Mouse (Mus musculus): ENCODE results near the gene Pign. TPM values are rescaled to one million over a fixed set of nuclear protein-coding genes. Genes with fewer than 3 reads are reported as not detected.

Pign gene
- polyA plus RNA-seq, 1 experiment, result 21.7 TPM

- Histone ChIP-seq H3K27me3 (ENCODE audit: control insufficient read depth, insufficient read depth, low read length) (no peaks in the 10 kb centered on the region), H3K4me3 (replicated peaks; ENCODE audit: insufficient read depth, low read depth, low read length) (no peak overlapping the region), H3K27ac (ENCODE audit: insufficient read depth, low read length) (no peak overlapping the region), H3K4me1 (ENCODE audit: control insufficient read depth, insufficient read depth, low read length) (no peaks in the 10 kb centered on the region)
- no peak for DNase-seq
- 84% methylated on average over 3 of the region's 3 CpGs for WGBS
- TF ChIP-seq POLR2A (IDR thresholded peaks at IDR 0.05; ENCODE audit: borderline replicate concordance, insufficient read depth, low read length) (no peak), CTCF (IDR thresholded peaks at IDR 0.05; ENCODE audit: borderline replicate concordance, insufficient read depth, low read depth, low read length) (no peak)
Measured at GRCm38 (mm10) chr1:105644093-105644492, 19.4 kb downstream of the Pign start.

GRCm38 (mm10) chr1:105630481-105630880 is 33.0 kb downstream of the Pign start:
- peak; percentile 14; the same call in 1 of the 2 replicates for TF ChIP-seq CTCF (IDR thresholded peaks at IDR 0.05; ENCODE audit: borderline replicate concordance, insufficient read depth, low read depth, low read length)
- no peak for TF ChIP-seq POLR2A (IDR thresholded peaks at IDR 0.05; ENCODE audit: borderline replicate concordance, insufficient read depth, low read length)
- 23% methylated on average over 3 of the region's 3 CpGs for whole genome bisulfite sequencing
- peak; percentile 20 to 62 for DNase-seq
- no peaks in the 10 kb centered on the region for H3K4me1 ChIP-seq (ENCODE audit: control insufficient read depth, insufficient read depth, low read length)
- no peak overlapping the region for H3K4me3 ChIP-seq (replicated peaks; ENCODE audit: insufficient read depth, low read depth, low read length)
- no peak overlapping the region for H3K27ac ChIP-seq (ENCODE audit: insufficient read depth, low read length)
- H3K27me3 ChIP-seq (ENCODE audit: control insufficient read depth, insufficient read depth, low read length), result no peaks in the 10 kb centered on the region

GRCm38 (mm10) chr1:105589673-105590072 is 73.8 kb downstream of the Pign start:
- 67% methylated on average over 2 of the region's 2 CpGs for WGBS
- no peak overlapping the region for H3K27ac ChIP-seq (ENCODE audit: insufficient read depth, low read length)
- H3K27me3 ChIP-seq (ENCODE audit: control insufficient read depth, insufficient read depth, low read length), result no peaks in the 10 kb centered on the region
- no peaks in the 10 kb centered on the region for H3K4me1 ChIP-seq (ENCODE audit: control insufficient read depth, insufficient read depth, low read length)
- no peak overlapping the region for H3K4me3 ChIP-seq (replicated peaks; ENCODE audit: insufficient read depth, low read depth, low read length)
- no peak for TF ChIP-seq POLR2A (IDR thresholded peaks at IDR 0.05; ENCODE audit: borderline replicate concordance, insufficient read depth, low read length)
- no peak for TF ChIP-seq CTCF (IDR thresholded peaks at IDR 0.05; ENCODE audit: borderline replicate concordance, insufficient read depth, low read depth, low read length)
- no peak for DNase-seq

- TF ChIP-seq POLR2A (IDR thresholded peaks at IDR 0.05; ENCODE audit: borderline replicate concordance, insufficient read depth, low read length) (no peak), CTCF (IDR thresholded peaks at IDR 0.05; ENCODE audit: borderline replicate concordance, insufficient read depth, low read depth, low read length) (no peak)
- 83% methylated on average over 5 of the region's 5 CpGs for WGBS
- no peak overlapping the region for H3K4me3 ChIP-seq (replicated peaks; ENCODE audit: insufficient read depth, low read depth, low read length)
- no peaks in the 10 kb centered on the region for H3K4me1 ChIP-seq (ENCODE audit: control insufficient read depth, insufficient read depth, low read length)
- DNase-seq, result no peak
- H3K27ac ChIP-seq (ENCODE audit: insufficient read depth, low read length), result no peak overlapping the region
- H3K27me3 ChIP-seq (ENCODE audit: control insufficient read depth, insufficient read depth, low read length), result no peaks in the 10 kb centered on the region
Measured at GRCm38 (mm10) chr1:105588697-105589096, 74.8 kb downstream of the Pign start.

GRCm38 (mm10) chr1:105582800-105583199 is 80.7 kb downstream of the Pign start:
- Histone ChIP-seq H3K27ac (ENCODE audit: insufficient read depth, low read length) (no peak overlapping the region), H3K27me3 (ENCODE audit: control insufficient read depth, insufficient read depth, low read length) (no peaks in the 10 kb centered on the region), H3K4me3 (replicated peaks; ENCODE audit: insufficient read depth, low read depth, low read length) (no peak overlapping the region), H3K4me1 (ENCODE audit: control insufficient read depth, insufficient read depth, low read length) (no peaks in the 10 kb centered on the region)
- 98% methylated on average over 1 of the region's 1 CpGs for WGBS
- TF ChIP-seq CTCF (IDR thresholded peaks at IDR 0.05; ENCODE audit: borderline replicate concordance, insufficient read depth, low read depth, low read length) (no peak), POLR2A (IDR thresholded peaks at IDR 0.05; ENCODE audit: borderline replicate concordance, insufficient read depth, low read length) (no peak)
- no peak for DNase-seq

- DNase-seq, result no peak
- H3K4me1 ChIP-seq (ENCODE audit: control insufficient read depth, insufficient read depth, low read length), result no peaks in the 10 kb centered on the region
- H3K27ac ChIP-seq (ENCODE audit: insufficient read depth, low read length), result no peak overlapping the region
- H3K27me3 ChIP-seq (ENCODE audit: control insufficient read depth, insufficient read depth, low read length), result no peaks in the 10 kb centered on the region
- TF ChIP-seq CTCF (IDR thresholded peaks at IDR 0.05; ENCODE audit: borderline replicate concordance, insufficient read depth, low read depth, low read length) (no peak), POLR2A (IDR thresholded peaks at IDR 0.05; ENCODE audit: borderline replicate concordance, insufficient read depth, low read length) (no peak)
- 97% methylated on average over 2 of the region's 2 CpGs for WGBS
- no peak overlapping the region for H3K4me3 ChIP-seq (replicated peaks; ENCODE audit: insufficient read depth, low read depth, low read length)
Measured at GRCm38 (mm10) chr1:105580909-105581308, 82.6 kb downstream of the Pign start.

GRCm38 (mm10) chr1:105566051-105566450 is 97.4 kb downstream of the Pign start:
- no peak for TF ChIP-seq CTCF (IDR thresholded peaks at IDR 0.05; ENCODE audit: borderline replicate concordance, insufficient read depth, low read depth, low read length)
- TF ChIP-seq POLR2A (IDR thresholded peaks at IDR 0.05; ENCODE audit: borderline replicate concordance, insufficient read depth, low read length), result no peak
- 80% methylated on average over 3 of the region's 3 CpGs for WGBS

GRCm38 (mm10) chr1:105564289-105564688 is 99.2 kb downstream of the Pign start:
- WGBS, result 98% methylated on average over 1 of the region's 1 CpGs
- no peak for DNase-seq

More at GRCm38 (mm10) chr1:105566051-105566450, 97.4 kb downstream of the Pign start:
- Histone ChIP-seq H3K27ac (ENCODE audit: insufficient read depth, low read length) (no peak overlapping the region), H3K4me1 (ENCODE audit: control insufficient read depth, insufficient read depth, low read length) (no peaks in the 10 kb centered on the region), H3K27me3 (ENCODE audit: control insufficient read depth, insufficient read depth, low read length) (no peaks in the 10 kb centered on the region), H3K4me3 (replicated peaks; ENCODE audit: insufficient read depth, low read depth, low read length) (no peak overlapping the region)
- no peak for DNase-seq

More at GRCm38 (mm10) chr1:105564289-105564688, 99.2 kb downstream of the Pign start:
- TF ChIP-seq POLR2A (IDR thresholded peaks at IDR 0.05; ENCODE audit: borderline replicate concordance, insufficient read depth, low read length), result no peak
- no peak for TF ChIP-seq CTCF (IDR thresholded peaks at IDR 0.05; ENCODE audit: borderline replicate concordance, insufficient read depth, low read depth, low read length)
- no peaks in the 10 kb centered on the region for H3K27me3 ChIP-seq (ENCODE audit: control insufficient read depth, insufficient read depth, low read length)
- no peak overlapping the region for H3K27ac ChIP-seq (ENCODE audit: insufficient read depth, low read length)
- H3K4me3 ChIP-seq (replicated peaks; ENCODE audit: insufficient read depth, low read depth, low read length), result no peak overlapping the region
- no peaks in the 10 kb centered on the region for H3K4me1 ChIP-seq (ENCODE audit: control insufficient read depth, insufficient read depth, low read length)
